In genomic region chr6:100210517-100210916, GRCm38 (mm10) we compare ENCODE assay signal across 19 mouse cellular contexts.
"Had no signal": no experiment of that assay in that cellular context is flagged by ENCODE, and none has a peak within 500 bp of the region (broad histone marks: within the 10 kb centered on the region; RNA-seq: fewer than 3 reads in every experiment).

No protein-coding gene starts in this region.

- ATAC-seq: lung, postnatal 0 days; midbrain, embryonic 16.5 days had no signal

- H3K27me3 ChIP-seq: lung, embryonic 15.5 days had no signal

- H3K36me3 ChIP-seq: lung, embryonic 15.5 days; midbrain, embryonic 10.5 days; midbrain, embryonic 12.5 days; neural tube, embryonic 13.5 days; neural tube, embryonic 15.5 days had no signal

- DNase-seq: lung, adult 2 months; lung, postnatal 14 days; midbrain, embryonic 14.5 days; retina, postnatal 1 day; right cerebral cortex, adult 18-20 months; right cerebral cortex, postnatal 25 days; right cerebral cortex, postnatal 4 days; spleen, adult 18-20 months; thymus, adult 18-20 months; thymus, postnatal 14 days; thymus, postnatal 36 days had no signal

- H3K4me3 ChIP-seq: lung, embryonic 15.5 days; midbrain, embryonic 10.5 days; midbrain, embryonic 12.5 days; myocyte; neural tube, embryonic 13.5 days; neural tube, embryonic 15.5 days had no signal

- H3K9ac ChIP-seq: lung, embryonic 15.5 days; midbrain, embryonic 12.5 days; neural tube, embryonic 13.5 days; neural tube, embryonic 15.5 days had no signal

- H3K9me3 ChIP-seq: lung, embryonic 15.5 days; midbrain, embryonic 10.5 days; midbrain, embryonic 12.5 days; neural tube, embryonic 13.5 days; neural tube, embryonic 15.5 days had no signal

- H3K27ac ChIP-seq: lung, embryonic 15.5 days; midbrain, embryonic 10.5 days; midbrain, embryonic 12.5 days; neural tube, embryonic 13.5 days; neural tube, embryonic 15.5 days had no signal
